Mouse (Mus musculus): ENCODE measurements around the gene Ssrp1. TPM values are rescaled to one million over a fixed set of nuclear protein-coding genes. Genes with fewer than 3 reads are reported as not detected.

Ssrp1 gene
- total and polyA plus RNA-seq, 2 experiments from 2014 or later = 141 to 178 TPM

DNA sequence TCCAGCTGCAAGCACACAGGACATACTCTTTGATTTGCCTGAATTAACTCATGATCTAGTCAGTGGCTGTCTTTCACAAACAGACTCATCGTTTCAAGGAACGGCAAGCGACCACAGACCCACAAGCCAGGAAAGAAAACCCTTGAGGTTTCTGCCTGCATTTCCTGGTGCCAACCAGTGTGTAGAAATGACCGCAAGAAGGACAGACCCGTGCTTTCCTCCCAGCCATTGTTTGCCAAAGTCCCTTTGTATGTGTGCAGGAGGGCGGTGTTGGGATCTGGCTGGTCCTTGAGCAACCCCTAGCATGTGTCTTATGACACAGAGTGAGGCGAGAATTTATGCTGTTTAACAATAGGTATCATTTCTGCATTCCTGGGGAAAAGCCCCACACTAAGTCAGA is 2.9 kb upstream of the Ssrp1 start:
- Histone ChIP-seq H3K9ac (replicated peaks; ENCODE audit: low read length) (no peak overlapping the region), H3K4me3 (ENCODE audit: low read length) (no peak overlapping the region), H3K27me3 (ENCODE audit: insufficient read depth, low read length) (no peaks in the 10 kb centered on the region), H3K36me3 (ENCODE audit: insufficient read depth, low read length) (no peaks in the 10 kb centered on the region), H3K9me3 (ENCODE audit: low read length) (no peaks in the 10 kb centered on the region), H3K4me1 (ENCODE audit: insufficient read depth, low read length) (peaks cover 7% of the 10 kb centered on the region), H3K4me2 (ENCODE audit: low read depth, low read length) (no peak overlapping the region), H3K27ac (no peak overlapping the region)
- no peak for ATAC-seq
- 79% methylated on average over 7 of the region's 7 CpGs for WGBS
- TF ChIP-seq CTCF (IDR thresholded peaks at IDR 0.05; ENCODE audit: low read depth) = no peak
- DNase-seq (ENCODE audit: low spot score) = no peak

DNA sequence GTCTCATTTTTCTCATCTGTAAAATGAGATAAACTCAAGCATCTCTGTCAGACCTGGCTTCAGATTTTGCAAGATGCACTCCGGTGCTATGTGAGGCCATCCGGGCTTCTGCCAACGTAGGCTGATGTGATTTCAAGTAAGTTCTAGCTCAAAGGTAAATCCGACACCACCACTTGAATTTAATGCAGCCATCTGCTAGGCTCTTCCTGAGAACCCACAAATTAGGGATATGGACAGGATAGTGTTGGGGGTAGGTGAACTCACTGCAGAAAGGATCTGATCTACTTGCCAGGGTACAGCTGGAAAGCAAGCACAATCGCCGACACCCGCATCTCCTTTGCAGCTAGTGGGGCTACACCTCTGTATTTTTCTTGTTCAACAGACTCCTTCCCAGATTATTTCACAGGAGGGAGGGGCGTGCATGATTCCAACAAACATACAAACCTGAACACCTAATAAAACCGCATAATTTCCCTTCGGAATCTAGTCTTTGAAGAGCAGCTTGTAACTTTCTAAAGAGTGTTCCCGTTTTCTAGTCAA is 457 bp upstream of the Ssrp1 start:
- peak overlapping the region; percentile 78 for H3K27ac ChIP-seq
- no peak for TF ChIP-seq CTCF (IDR thresholded peaks at IDR 0.05; ENCODE audit: low read depth)
- H3K4me1 ChIP-seq (ENCODE audit: insufficient read depth, low read length) = peaks cover 7% of the 10 kb centered on the region
- no peaks in the 10 kb centered on the region for H3K27me3 ChIP-seq (ENCODE audit: insufficient read depth, low read length)
- ATAC-seq (peak; percentile 44), DNase-seq (ENCODE audit: low spot score) (peak; percentile 4)
- H3K9ac ChIP-seq (replicated peaks; ENCODE audit: low read length) = peak overlapping the region; percentile 83
- H3K4me2 ChIP-seq (ENCODE audit: low read depth, low read length) = peak overlapping the region; percentile 85
- H3K4me3 ChIP-seq (ENCODE audit: low read length) = peak overlapping the region; percentile 67
- H3K36me3 ChIP-seq (ENCODE audit: insufficient read depth, low read length) = peaks cover 24% of the 10 kb centered on the region
- 12% methylated on average over 11 of the region's 11 CpGs for WGBS
- no peaks in the 10 kb centered on the region for H3K9me3 ChIP-seq (ENCODE audit: low read length)

DNA sequence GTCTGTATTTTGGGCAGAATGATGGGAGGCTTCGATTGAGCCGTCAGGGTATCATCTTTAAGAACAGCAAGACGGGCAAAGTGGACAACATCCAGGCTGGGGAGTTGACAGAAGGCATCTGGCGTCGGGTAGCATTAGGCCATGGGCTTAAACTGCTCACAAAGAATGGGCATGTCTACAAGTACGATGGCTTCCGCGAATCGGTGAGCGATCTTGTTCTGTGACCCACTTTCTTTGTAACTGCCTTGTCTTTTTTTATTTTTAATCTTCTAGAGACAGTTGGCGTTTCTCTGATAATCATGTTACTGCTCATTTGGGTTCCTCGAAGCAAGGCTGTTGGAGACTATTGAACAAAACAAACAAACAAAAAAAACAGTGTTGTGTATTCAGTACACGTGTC is 1.3 kb downstream of the Ssrp1 start:
- H3K4me1 ChIP-seq (ENCODE audit: insufficient read depth, low read length) = peaks cover 7% of the 10 kb centered on the region
- 80% methylated on average over 13 of the region's 13 CpGs for WGBS
- H3K9me3 ChIP-seq (ENCODE audit: low read length) = no peaks in the 10 kb centered on the region
- no peak for DNase-seq (ENCODE audit: low spot score)
- peak overlapping the region; percentile 83; the same call in 1 of the 2 replicates for H3K9ac ChIP-seq (replicated peaks; ENCODE audit: low read length)
- ATAC-seq = no peak
- no peaks in the 10 kb centered on the region for H3K27me3 ChIP-seq (ENCODE audit: insufficient read depth, low read length)
- peaks cover 40% of the 10 kb centered on the region for H3K36me3 ChIP-seq (ENCODE audit: insufficient read depth, low read length)
- no peak overlapping the region for H3K27ac ChIP-seq
- peak overlapping the region; percentile 85 for H3K4me2 ChIP-seq (ENCODE audit: low read depth, low read length)
- no peak for TF ChIP-seq CTCF (IDR thresholded peaks at IDR 0.05; ENCODE audit: low read depth)
- peak overlapping the region; percentile 67 for H3K4me3 ChIP-seq (ENCODE audit: low read length)

DNA sequence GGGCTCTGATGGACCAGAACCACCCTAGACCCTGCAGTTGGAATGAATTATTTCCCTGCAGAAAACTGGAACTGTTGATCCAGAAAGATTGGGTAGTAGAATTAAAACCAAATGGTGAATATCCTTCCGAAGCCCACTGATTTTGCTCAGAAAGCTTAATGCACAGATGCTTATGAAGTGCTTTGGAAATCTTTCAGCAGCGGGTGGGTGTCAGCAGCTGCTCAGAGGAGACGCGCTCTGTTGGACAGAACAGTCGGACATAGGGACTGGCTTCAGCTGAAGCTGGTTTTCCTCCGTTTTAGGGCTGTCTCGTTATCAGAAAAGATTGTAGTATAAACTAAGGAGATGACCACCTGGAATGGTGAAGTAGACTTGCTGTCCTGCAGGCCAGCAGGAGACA is 6.6 kb downstream of the Ssrp1 start:
- WGBS = 90% methylated on average over 7 of the region's 7 CpGs
- no peak for TF ChIP-seq CTCF (IDR thresholded peaks at IDR 0.05; ENCODE audit: low read depth)
- ATAC-seq = no peak

DNA sequence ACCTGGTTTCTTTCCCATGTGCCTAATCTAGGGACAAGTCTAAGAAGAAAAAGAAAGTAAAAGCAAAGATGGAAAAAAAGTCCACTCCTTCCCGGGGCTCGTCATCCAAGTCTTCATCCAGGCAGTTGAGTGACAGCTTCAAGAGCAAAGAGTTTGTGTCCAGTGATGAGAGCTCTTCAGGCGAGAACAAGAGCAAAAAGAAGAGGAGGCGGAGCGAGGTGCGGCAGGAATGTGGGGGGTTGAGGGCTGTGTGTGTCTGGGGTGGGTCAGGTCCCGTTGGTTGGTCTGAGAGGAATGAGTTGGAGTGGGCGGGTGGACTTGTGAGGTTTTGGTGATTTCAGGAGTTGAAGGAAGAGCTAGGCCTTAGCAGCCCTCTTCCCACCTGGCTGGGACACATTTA is 9.2 kb downstream of the Ssrp1 start:
- no peaks in the 10 kb centered on the region for H3K27me3 ChIP-seq (ENCODE audit: insufficient read depth, low read length)
- H3K9ac ChIP-seq (replicated peaks; ENCODE audit: low read length) = no peak overlapping the region
- no peaks in the 10 kb centered on the region for H3K9me3 ChIP-seq (ENCODE audit: low read length)
- TF ChIP-seq CTCF (IDR thresholded peaks at IDR 0.05; ENCODE audit: low read depth) = no peak
- no peak overlapping the region for H3K4me2 ChIP-seq (ENCODE audit: low read depth, low read length)
- peaks cover 54% of the 10 kb centered on the region for H3K36me3 ChIP-seq (ENCODE audit: insufficient read depth, low read length)
- no peak overlapping the region for H3K4me3 ChIP-seq (ENCODE audit: low read length)
- peaks cover 26% of the 10 kb centered on the region for H3K4me1 ChIP-seq (ENCODE audit: insufficient read depth, low read length)
- H3K27ac ChIP-seq = no peak overlapping the region
- ATAC-seq (no peak), DNase-seq (ENCODE audit: low spot score) (no peak)
- WGBS = 76% methylated on average over 8 of the region's 8 CpGs

More for the DNA sequence above, 6.6 kb downstream of the Ssrp1 start:
- Histone ChIP-seq H3K27me3 (ENCODE audit: insufficient read depth, low read length) (no peaks in the 10 kb centered on the region), H3K4me3 (ENCODE audit: low read length) (no peak overlapping the region), H3K9ac (replicated peaks; ENCODE audit: low read length) (no peak overlapping the region), H3K4me2 (ENCODE audit: low read depth, low read length) (no peak overlapping the region), H3K4me1 (ENCODE audit: insufficient read depth, low read length) (0 out of 2 replicates have a peak, but pooled peaks cover 1% of the 10 kb centered on the region), H3K36me3 (ENCODE audit: insufficient read depth, low read length) (peaks cover 74% of the 10 kb centered on the region), H3K9me3 (ENCODE audit: low read length) (no peaks in the 10 kb centered on the region), H3K27ac (no peak overlapping the region)
- DNase-seq (ENCODE audit: low spot score) = no peak

DNA sequence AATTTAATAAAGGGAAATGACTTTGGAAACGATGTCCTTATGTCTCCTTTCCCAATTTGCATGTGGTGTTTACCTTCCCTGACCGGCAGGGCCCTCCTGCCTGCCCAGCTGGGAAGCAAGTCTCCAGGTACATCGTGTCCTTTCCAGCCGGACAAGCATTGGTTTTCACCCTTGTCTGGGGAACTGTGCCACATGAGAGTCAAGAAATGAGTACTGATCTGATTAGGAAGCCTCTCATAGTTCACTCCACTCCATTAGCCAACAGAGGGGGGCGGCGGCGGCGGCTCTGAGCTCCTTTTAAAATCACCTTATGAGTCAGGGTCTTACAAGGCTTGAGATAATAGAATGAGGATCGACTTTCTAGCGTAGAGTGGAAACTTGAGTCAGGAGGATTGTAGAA is 10.0 kb downstream of the Ssrp1 start:
- Histone ChIP-seq H3K27me3 (ENCODE audit: insufficient read depth, low read length) (no peaks in the 10 kb centered on the region), H3K36me3 (ENCODE audit: insufficient read depth, low read length) (peaks cover 46% of the 10 kb centered on the region), H3K9ac (replicated peaks; ENCODE audit: low read length) (peak overlapping the region; percentile 75), H3K9me3 (ENCODE audit: low read length) (no peaks in the 10 kb centered on the region), H3K4me2 (ENCODE audit: low read depth, low read length) (peak overlapping the region; percentile 83), H3K4me1 (ENCODE audit: insufficient read depth, low read length) (peaks cover 26% of the 10 kb centered on the region), H3K4me3 (ENCODE audit: low read length) (peak overlapping the region; percentile 55), H3K27ac (peak overlapping the region; percentile 89; the same call in 1 of the 2 replicates)
- TF ChIP-seq CTCF (IDR thresholded peaks at IDR 0.05; ENCODE audit: low read depth) = no peak
- DNase-seq (ENCODE audit: low spot score) (no peak), ATAC-seq (no peak)
- WGBS = 50% methylated on average over 10 of the region's 10 CpGs

DNA sequence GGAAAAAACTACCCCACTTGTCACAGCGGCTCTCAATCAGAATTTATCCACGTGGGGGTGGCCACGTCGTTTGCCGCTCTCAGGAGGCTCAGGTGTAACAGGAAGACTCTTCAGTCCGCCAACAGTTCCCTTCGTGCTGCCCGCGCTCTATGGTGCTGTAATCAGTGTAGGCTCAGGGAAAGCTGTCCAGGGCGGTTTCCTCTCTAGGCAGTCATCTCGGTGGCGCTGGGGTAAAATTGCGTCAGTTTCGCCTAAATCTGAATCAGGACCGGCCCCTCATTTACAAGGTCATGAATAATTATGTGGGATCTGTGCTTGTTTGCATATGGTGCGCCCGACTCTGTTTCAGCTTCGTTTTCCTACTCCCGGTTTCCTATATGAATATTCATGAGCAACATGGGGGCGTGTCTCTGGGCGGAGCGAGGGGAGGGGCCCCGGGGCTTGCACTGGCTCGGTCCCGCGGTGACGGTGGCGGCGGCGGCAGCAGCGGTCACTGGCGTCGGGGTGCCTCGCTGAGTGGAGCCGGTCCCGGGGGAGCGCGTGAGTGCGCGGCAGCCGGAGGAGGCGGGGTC is 10.6 kb downstream of the Ssrp1 start, which contains the start of gene Tnks1bp1:
TSS of gene Tnks1bp1 (plus strand) at position 427 of the 572 bp plus-strand sequence.
- peaks cover 46% of the 10 kb centered on the region for H3K36me3 ChIP-seq (ENCODE audit: insufficient read depth, low read length)
- H3K9me3 ChIP-seq (ENCODE audit: low read length) = no peaks in the 10 kb centered on the region
- peak; percentile 94 for DNase-seq (ENCODE audit: low spot score)
- peak within 1 kb of the TSS; percentile 75 for H3K9ac ChIP-seq (replicated peaks; ENCODE audit: low read length)
- H3K4me3 ChIP-seq (ENCODE audit: low read length) = peak within 1 kb of the TSS; percentile 55
- peak within 1 kb of the TSS; percentile 89 for H3K27ac ChIP-seq
- peaks cover 26% of the 10 kb centered on the region for H3K4me1 ChIP-seq (ENCODE audit: insufficient read depth, low read length)
- under 1% methylated on average over 42 of the region's 42 CpGs for WGBS
- peak; percentile 90 for ATAC-seq
- no peak for TF ChIP-seq CTCF (IDR thresholded peaks at IDR 0.05; ENCODE audit: low read depth)
- peak within 1 kb of the TSS; percentile 83 for H3K4me2 ChIP-seq (ENCODE audit: low read depth, low read length)
- no peaks in the 10 kb centered on the region for H3K27me3 ChIP-seq (ENCODE audit: insufficient read depth, low read length)

Data from hindbrain, postnatal 0 days (tissue).